Mouse (Mus musculus): ENCODE measurements around the gene Abhd5.

GRCm38 (mm10) chr9:122337510-122337931 is 13.9 kb upstream of the Abhd5 start:
- TF ChIP-seq CTCF (IDR thresholded peaks at IDR 0.05) = no peak
- no peak for TF ChIP-seq EP300 (IDR thresholded peaks at IDR 0.05)

All from lung, postnatal 0 days (tissue).